Mouse (Mus musculus) kidney, adult 2 months (tissue): ENCODE results near the gene Bik.

Experiments used
- CTCF ChIP-seq: fragments of 200-500 bp; conservative IDR thresholded peaks from 2 replicates; pipeline ENCODE4 v1.5.1; 2011; ENCODE audit warnings: low read depth, mild to moderate bottlenecking, control low read depth, low read length, moderate library complexity, mixed read lengths; ENCODE audit not compliant: insufficient read depth, insufficient read length
- POLR2A ChIP-seq: fragments of 200-500 bp; IDR thresholded peaks from one replicate; pipeline ENCODE4 v1.6.1; 2011; ENCODE audit warnings: low read depth, low read length, control low read depth

DNA sequence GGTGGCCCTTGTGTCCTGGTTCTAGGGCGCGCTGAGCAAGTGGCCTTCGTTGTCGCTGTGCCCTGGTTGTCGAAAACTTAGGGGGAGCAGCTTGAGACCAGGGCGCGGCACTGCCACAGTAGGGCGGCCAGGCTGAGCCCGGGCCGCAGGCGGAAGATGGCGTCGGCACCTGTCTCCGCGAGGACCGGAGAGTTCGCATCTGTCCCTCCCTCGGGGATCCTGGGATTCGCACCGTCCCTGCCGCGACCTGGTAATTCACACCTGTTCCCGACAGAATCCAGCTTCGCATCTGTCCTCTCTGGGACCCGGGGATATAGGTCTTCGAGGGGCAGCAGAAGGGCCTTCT lies 403 bp downstream of the Bik start:
- TF ChIP-seq CTCF (no peak), POLR2A (no peak)
